Mouse (Mus musculus) lung, postnatal 0 days (tissue): ENCODE measurements around the gene Sdhaf3. TPM values are rescaled to one million over a fixed set of nuclear protein-coding genes. Genes with fewer than 3 reads are reported as not detected.

Source experiments
- ATAC-seq: fragments of 200-750 bp; cut with Nextera tagmentation; 2 replicates; pipeline ENCODE4 v1.8.0; 2017; ENCODE audit warnings: moderate library complexity
- DNase-seq: peaks from one replicate; pipeline ENCODE4 v3.0.0-alpha.2; 2016; ENCODE audit warnings: low spot score
- H3K27ac ChIP-seq: fragments of 300-500 bp; sonication (generic); 2 replicates; pipeline ENCODE4 v1.5.1; 2014; ENCODE audit warnings: antibody characterized with exemption, mild to moderate bottlenecking, low read length, mixed read lengths
- H3K27me3 ChIP-seq: fragments of 300-500 bp; sonication (generic); replicated peaks from 2 replicates; pipeline ENCODE4 v1.6.1; 2014; ENCODE audit warnings: low read length, mixed read lengths; ENCODE audit not compliant: insufficient read depth
- H3K36me3 ChIP-seq: fragments of 300-500 bp; sonication (generic); 2 replicates; pipeline ENCODE4 v1.6.1; 2014; ENCODE audit warnings: low read length, mixed read lengths; ENCODE audit not compliant: insufficient read depth
- H3K4me1 ChIP-seq: fragments of 300-500 bp; sonication (generic); 2 replicates; pipeline ENCODE4 v1.6.1; 2014; ENCODE audit warnings: antibody characterized with exemption, low read depth, low read length, mixed read lengths; ENCODE audit not compliant: insufficient read depth
- H3K4me2 ChIP-seq: fragments of 300-500 bp; sonication (generic); replicated peaks from 2 replicates; pipeline ENCODE4 v1.6.1; 2014; ENCODE audit warnings: low read depth, mild to moderate bottlenecking, low read length, moderate library complexity, mixed read lengths
- H3K4me3 ChIP-seq: fragments of 300-500 bp; sonication (generic); 2 replicates; pipeline ENCODE4 v1.5.1; 2014; ENCODE audit warnings: low read depth, low read length
- H3K9ac ChIP-seq: fragments of 300-500 bp; sonication (generic); replicated peaks from 2 replicates; pipeline ENCODE4 v1.6.1; 2014; ENCODE audit warnings: low read depth, mild to moderate bottlenecking
- H3K9me3 ChIP-seq: fragments of 300-500 bp; sonication (generic); 2 replicates; pipeline ENCODE4 v1.6.1; 2016; ENCODE audit warnings: low read length, mixed read lengths
- CTCF ChIP-seq: IDR thresholded peaks from 2 replicates; pipeline ENCODE4 v1.5.1; 2016; ENCODE audit warnings: antibody characterized with exemption, mild to moderate bottlenecking
- EP300 ChIP-seq: IDR thresholded peaks from 2 replicates; pipeline ENCODE4 v1.6.1; 2016; ENCODE audit warnings: antibody characterized with exemption, mild to moderate bottlenecking, control low read depth
- WGBS: fragments of 180-500 bp; shearing (Covaris S2); extraction: QIAGEN DNeasy Blood & Tissue Kit; methylation state at CpG from one replicate; pipeline ENCODE4 v1.1.7; 2014; 5-methylcytosine and 5-hydroxymethylcytosine counted together
- polyA plus RNA-seq: library from polyadenylated mRNA; unstranded; fragments of >200 nt; fragmentation: Nextera tagmentation; extraction: Ambion mirVana; gene quantifications from 2 replicates; pipeline ENCODE4 v1.2.1, GENCODE M21; 2015

Gene Sdhaf3
- 3.0 and 3.3 TPM in 2 replicates for polyA plus RNA-seq

- Histone ChIP-seq H3K27ac (peak within 1 kb of the TSS; percentile 51), H3K4me1 (no peaks in the 10 kb centered on the region), H3K36me3 (no peaks in the 10 kb centered on the region), H3K4me3 (peak within 1 kb of the TSS; percentile 76), H3K4me2 (peak within 1 kb of the TSS; percentile 75), H3K9ac (peak within 1 kb of the TSS; percentile 59), H3K27me3 (no peaks in the 10 kb centered on the region), H3K9me3 (no peaks in the 10 kb centered on the region)
- WGBS, result under 1% methylated on average over 52 of the region's 52 CpGs
- TF ChIP-seq EP300 (peak; percentile 43; the same call in 1 of the 2 replicates), CTCF (peak; percentile 57)
- DNase-seq, result peak; percentile 97
- ATAC-seq, result peak; percentile 99
Measured at GRCm38 (mm10) chr6:6955764-6956561, at the start of gene Sdhaf3. Gene Sdhaf3, plus strand, starts transcription at chr6:6956004.

GRCm38 (mm10) chr6:6909586-6909985, 46.2 kb upstream of the Sdhaf3 start:
- H3K27ac ChIP-seq, result no peak overlapping the region
- no peaks in the 10 kb centered on the region for H3K9me3 ChIP-seq
- no peak; the same call in 1 of the 2 replicates for ATAC-seq
- H3K36me3 ChIP-seq, result no peaks in the 10 kb centered on the region
- TF ChIP-seq CTCF (no peak), EP300 (no peak)
- no peak overlapping the region for H3K4me3 ChIP-seq
- no peaks in the 10 kb centered on the region for H3K27me3 ChIP-seq
- DNase-seq, result peak; percentile 59
- no peak overlapping the region for H3K9ac ChIP-seq
- WGBS, result 34% methylated on average over 8 of the region's 8 CpGs
- H3K4me1 ChIP-seq, result no peaks in the 10 kb centered on the region
- no peak overlapping the region for H3K4me2 ChIP-seq

GRCm38 (mm10) chr6:6914304-6914703, 41.5 kb upstream of the Sdhaf3 start:
- Histone ChIP-seq H3K4me1 (no peaks in the 10 kb centered on the region), H3K4me2 (no peak overlapping the region), H3K9me3 (no peaks in the 10 kb centered on the region), H3K36me3 (no peaks in the 10 kb centered on the region), H3K27me3 (no peaks in the 10 kb centered on the region), H3K9ac (no peak overlapping the region), H3K27ac (no peak overlapping the region), H3K4me3 (no peak overlapping the region)
- TF ChIP-seq EP300, result no peak
- TF ChIP-seq CTCF, result no peak
- DNase-seq (no peak), ATAC-seq (no peak)
- WGBS, result 56% methylated on average over 1 of the region's 1 CpGs

- Histone ChIP-seq H3K4me1 (no peaks in the 10 kb centered on the region), H3K27ac (no peak overlapping the region), H3K9ac (no peak overlapping the region), H3K4me3 (no peak overlapping the region), H3K27me3 (no peaks in the 10 kb centered on the region), H3K9me3 (no peaks in the 10 kb centered on the region), H3K36me3 (no peaks in the 10 kb centered on the region), H3K4me2 (no peak overlapping the region)
- no peak for TF ChIP-seq EP300
- peak; percentile 76 for TF ChIP-seq CTCF
- WGBS, result 25% methylated on average over 5 of the region's 5 CpGs
- ATAC-seq (peak; percentile 60), DNase-seq (peak; percentile 67)
Measured at GRCm38 (mm10) chr6:6914849-6915525, 40.8 kb upstream of the Sdhaf3 start.

GRCm38 (mm10) chr6:6915526-6915915, 40.3 kb upstream of the Sdhaf3 start:
- Histone ChIP-seq H3K4me1 (no peaks in the 10 kb centered on the region), H3K27me3 (no peaks in the 10 kb centered on the region), H3K4me2 (no peak overlapping the region), H3K27ac (no peak overlapping the region), H3K9ac (no peak overlapping the region), H3K36me3 (no peaks in the 10 kb centered on the region), H3K4me3 (no peak overlapping the region), H3K9me3 (no peaks in the 10 kb centered on the region)
- DNase-seq (no peak), ATAC-seq (no peak)
- no peak for TF ChIP-seq CTCF
- no peak for TF ChIP-seq EP300
- 42% methylated on average over 9 of the region's 9 CpGs for WGBS

GRCm38 (mm10) chr6:6917334-6917733, 38.5 kb upstream of the Sdhaf3 start:
- no peaks in the 10 kb centered on the region for H3K27me3 ChIP-seq
- ATAC-seq (no peak), DNase-seq (no peak)
- H3K9me3 ChIP-seq, result no peaks in the 10 kb centered on the region
- H3K4me1 ChIP-seq, result no peaks in the 10 kb centered on the region
- no peak overlapping the region for H3K9ac ChIP-seq
- H3K4me2 ChIP-seq, result no peak overlapping the region
- TF ChIP-seq EP300 (no peak), CTCF (no peak)
- H3K36me3 ChIP-seq, result no peaks in the 10 kb centered on the region
- no peak overlapping the region for H3K27ac ChIP-seq
- WGBS, result 84% methylated on average over 4 of the region's 4 CpGs
- H3K4me3 ChIP-seq, result no peak overlapping the region
